Mouse (Mus musculus): ENCODE measurements around the gene Cfap61. TPM values are rescaled to one million over a fixed set of nuclear protein-coding genes. Genes with fewer than 3 reads are reported as not detected.

Gene Cfap61
- polyA plus RNA-seq, 1 experiment = 0.33 TPM

GRCm38 (mm10) chr2:146172106-146172505 is 237.5 kb downstream of the Cfap61 start:
- Histone ChIP-seq H3K27ac (ENCODE audit: insufficient read depth, low read length) (no peak overlapping the region), H3K4me3 (ENCODE audit: insufficient read depth, low read length) (no peak overlapping the region), H3K4me1 (ENCODE audit: control insufficient read depth, insufficient read depth, low read length) (no peaks in the 10 kb centered on the region)
- TF ChIP-seq POLR2A (IDR thresholded peaks at IDR 0.05; ENCODE audit: low read depth, low read length) = no peak
- TF ChIP-seq CTCF (IDR thresholded peaks at IDR 0.05; ENCODE audit: borderline replicate concordance, insufficient read depth, low read length) = no peak

GRCm38 (mm10) chr2:146174173-146174572 is 239.6 kb downstream of the Cfap61 start:
- no peak overlapping the region for H3K27ac ChIP-seq (ENCODE audit: insufficient read depth, low read length)
- H3K4me3 ChIP-seq (ENCODE audit: insufficient read depth, low read length) = no peak overlapping the region
- TF ChIP-seq CTCF (IDR thresholded peaks at IDR 0.05; ENCODE audit: borderline replicate concordance, insufficient read depth, low read length) = no peak
- TF ChIP-seq POLR2A (IDR thresholded peaks at IDR 0.05; ENCODE audit: low read depth, low read length) = no peak
- no peaks in the 10 kb centered on the region for H3K4me1 ChIP-seq (ENCODE audit: control insufficient read depth, insufficient read depth, low read length)

GRCm38 (mm10) chr2:146178718-146179117 is 244.1 kb downstream of the Cfap61 start:
- Histone ChIP-seq H3K4me3 (ENCODE audit: insufficient read depth, low read length) (no peak overlapping the region), H3K4me1 (ENCODE audit: control insufficient read depth, insufficient read depth, low read length) (no peaks in the 10 kb centered on the region), H3K27ac (ENCODE audit: insufficient read depth, low read length) (no peak overlapping the region)
- TF ChIP-seq POLR2A (IDR thresholded peaks at IDR 0.05; ENCODE audit: low read depth, low read length) (no peak), CTCF (IDR thresholded peaks at IDR 0.05; ENCODE audit: borderline replicate concordance, insufficient read depth, low read length) (no peak)

DNA sequence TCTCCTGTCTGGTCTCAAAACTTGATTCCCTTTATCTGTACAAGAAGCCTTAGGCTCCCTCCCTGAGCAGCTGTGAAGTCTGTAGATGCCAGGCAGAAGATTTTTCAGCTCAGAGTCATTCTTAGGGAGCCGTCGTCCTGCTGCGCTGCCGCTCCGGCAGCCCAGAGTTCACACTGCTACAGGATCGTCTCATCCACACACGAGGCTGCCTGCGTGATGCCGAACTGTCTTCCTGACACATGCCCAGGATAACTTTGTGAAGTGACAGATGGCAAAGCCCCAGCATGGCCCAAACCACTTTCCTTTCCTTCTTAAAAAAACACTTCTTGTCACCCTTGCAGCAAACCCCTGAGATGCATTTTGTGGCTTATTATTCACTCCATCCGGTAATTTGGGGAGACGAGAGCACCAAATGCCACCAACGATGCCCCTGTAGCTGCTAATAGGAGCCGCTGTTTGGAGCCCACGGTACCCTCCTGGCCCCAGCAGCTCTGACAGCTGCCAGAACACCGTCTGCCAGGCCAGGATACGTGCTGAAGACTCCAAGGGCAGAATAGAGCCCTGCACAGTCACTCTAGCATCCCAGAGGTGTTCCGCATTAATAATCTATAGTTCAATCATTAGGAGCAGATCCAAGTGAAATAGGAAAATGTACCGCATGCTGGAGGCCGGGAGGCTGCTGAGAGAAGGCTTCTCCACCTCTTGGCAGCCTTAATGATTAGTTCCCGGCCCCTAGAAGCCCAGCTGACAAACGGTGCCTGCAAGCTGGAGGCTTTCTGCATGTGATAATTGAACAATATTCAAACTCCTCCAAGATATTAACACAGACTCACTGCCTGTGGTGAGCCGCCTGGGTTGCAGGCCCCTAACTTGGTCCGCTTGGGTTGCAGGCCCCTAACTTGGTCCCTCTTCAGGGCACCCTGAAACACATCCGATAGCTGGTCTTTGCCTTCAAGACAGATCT is 249.5 kb downstream of the Cfap61 start:
- no peak for TF ChIP-seq CTCF (IDR thresholded peaks at IDR 0.05; ENCODE audit: borderline replicate concordance, insufficient read depth, low read length)
- TF ChIP-seq POLR2A (IDR thresholded peaks at IDR 0.05; ENCODE audit: low read depth, low read length) = no peak
- no peak overlapping the region for H3K27ac ChIP-seq (ENCODE audit: insufficient read depth, low read length)
- no peak overlapping the region for H3K4me3 ChIP-seq (ENCODE audit: insufficient read depth, low read length)
- H3K4me1 ChIP-seq (ENCODE audit: control insufficient read depth, insufficient read depth, low read length) = no peaks in the 10 kb centered on the region

DNA sequence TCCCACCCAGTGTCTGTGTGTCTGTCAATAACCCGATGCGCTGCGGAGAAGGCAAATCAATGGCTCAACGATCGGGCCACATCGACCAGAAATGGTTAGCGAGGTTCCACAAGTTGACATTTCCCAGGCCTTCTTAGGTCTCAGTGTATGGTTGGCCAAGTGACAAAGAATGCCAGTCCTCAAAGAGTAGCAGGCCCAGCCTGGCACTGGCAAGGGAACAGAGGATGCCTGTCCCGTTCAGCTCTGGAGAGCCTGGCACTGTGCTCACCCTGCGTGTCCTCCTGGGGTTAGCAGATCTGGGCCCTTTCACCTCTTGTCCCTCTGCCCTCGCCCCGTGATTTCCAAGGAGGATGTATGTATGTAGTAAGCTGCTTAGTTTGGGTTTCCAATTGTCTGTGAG is 261.5 kb downstream of the Cfap61 start:
- no peak overlapping the region for H3K27ac ChIP-seq (ENCODE audit: insufficient read depth, low read length)
- TF ChIP-seq POLR2A (IDR thresholded peaks at IDR 0.05; ENCODE audit: low read depth, low read length) = no peak
- no peak for TF ChIP-seq CTCF (IDR thresholded peaks at IDR 0.05; ENCODE audit: borderline replicate concordance, insufficient read depth, low read length)
- no peak overlapping the region for H3K4me3 ChIP-seq (ENCODE audit: insufficient read depth, low read length)
- H3K4me1 ChIP-seq (ENCODE audit: control insufficient read depth, insufficient read depth, low read length) = no peaks in the 10 kb centered on the region

- Histone ChIP-seq H3K4me3 (ENCODE audit: insufficient read depth, low read length) (no peak overlapping the region), H3K4me1 (ENCODE audit: control insufficient read depth, insufficient read depth, low read length) (no peaks in the 10 kb centered on the region), H3K27ac (ENCODE audit: insufficient read depth, low read length) (no peak overlapping the region)
- no peak for TF ChIP-seq CTCF (IDR thresholded peaks at IDR 0.05; ENCODE audit: borderline replicate concordance, insufficient read depth, low read length)
- TF ChIP-seq POLR2A (IDR thresholded peaks at IDR 0.05; ENCODE audit: low read depth, low read length) = no peak
Observed at GRCm38 (mm10) chr2:146197947-146198346, 263.4 kb downstream of the Cfap61 start.

DNA sequence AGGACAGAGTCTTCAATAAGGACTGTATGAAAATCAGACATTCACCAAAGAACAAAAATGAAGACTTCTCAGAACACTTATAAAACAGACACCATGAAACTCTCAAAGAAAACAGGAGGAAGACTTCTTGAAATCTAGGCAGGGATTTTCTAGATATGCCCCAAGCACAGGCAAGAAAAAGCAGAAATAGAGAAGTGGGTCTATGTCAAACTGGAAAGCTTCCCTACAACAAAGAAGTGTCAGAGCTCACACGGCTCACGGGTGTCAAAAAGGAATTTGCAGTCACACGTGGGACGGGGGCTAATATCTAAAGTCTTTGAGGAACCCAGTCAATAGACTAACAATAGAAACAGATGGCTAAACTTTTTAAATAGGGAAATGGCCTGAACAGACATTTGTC is 276.4 kb downstream of the Cfap61 start:
- Histone ChIP-seq H3K27ac (ENCODE audit: insufficient read depth, low read length) (no peak overlapping the region), H3K4me1 (ENCODE audit: control insufficient read depth, insufficient read depth, low read length) (no peaks in the 10 kb centered on the region), H3K4me3 (ENCODE audit: insufficient read depth, low read length) (no peak overlapping the region)
- TF ChIP-seq CTCF (IDR thresholded peaks at IDR 0.05; ENCODE audit: borderline replicate concordance, insufficient read depth, low read length) = no peak
- no peak for TF ChIP-seq POLR2A (IDR thresholded peaks at IDR 0.05; ENCODE audit: low read depth, low read length)

DNA sequence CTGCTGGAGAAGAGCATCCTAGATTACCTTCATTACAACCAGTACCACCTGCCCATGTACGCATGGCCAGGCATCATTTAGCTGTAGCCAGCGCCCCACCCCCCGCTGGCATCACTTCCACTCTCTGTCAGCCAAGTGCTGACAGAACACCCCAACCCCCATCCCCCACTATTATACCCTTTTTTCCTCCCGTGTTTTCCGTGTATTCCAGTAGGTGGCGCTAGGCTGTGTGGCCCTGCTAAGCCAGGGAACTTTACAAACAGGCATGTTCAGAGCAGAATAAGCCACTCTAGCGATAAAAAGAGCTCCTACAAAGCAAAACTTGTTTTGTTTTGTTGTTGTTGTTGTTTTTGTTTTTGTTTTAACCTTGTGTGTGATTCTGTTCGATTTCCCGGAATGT is 280.1 kb downstream of the Cfap61 start:
- TF ChIP-seq POLR2A (IDR thresholded peaks at IDR 0.05; ENCODE audit: low read depth, low read length) = no peak
- peak; percentile 70; the same call in 1 of the 2 replicates for TF ChIP-seq CTCF (IDR thresholded peaks at IDR 0.05; ENCODE audit: borderline replicate concordance, insufficient read depth, low read length)
- no peak overlapping the region for H3K27ac ChIP-seq (ENCODE audit: insufficient read depth, low read length)

DNA sequence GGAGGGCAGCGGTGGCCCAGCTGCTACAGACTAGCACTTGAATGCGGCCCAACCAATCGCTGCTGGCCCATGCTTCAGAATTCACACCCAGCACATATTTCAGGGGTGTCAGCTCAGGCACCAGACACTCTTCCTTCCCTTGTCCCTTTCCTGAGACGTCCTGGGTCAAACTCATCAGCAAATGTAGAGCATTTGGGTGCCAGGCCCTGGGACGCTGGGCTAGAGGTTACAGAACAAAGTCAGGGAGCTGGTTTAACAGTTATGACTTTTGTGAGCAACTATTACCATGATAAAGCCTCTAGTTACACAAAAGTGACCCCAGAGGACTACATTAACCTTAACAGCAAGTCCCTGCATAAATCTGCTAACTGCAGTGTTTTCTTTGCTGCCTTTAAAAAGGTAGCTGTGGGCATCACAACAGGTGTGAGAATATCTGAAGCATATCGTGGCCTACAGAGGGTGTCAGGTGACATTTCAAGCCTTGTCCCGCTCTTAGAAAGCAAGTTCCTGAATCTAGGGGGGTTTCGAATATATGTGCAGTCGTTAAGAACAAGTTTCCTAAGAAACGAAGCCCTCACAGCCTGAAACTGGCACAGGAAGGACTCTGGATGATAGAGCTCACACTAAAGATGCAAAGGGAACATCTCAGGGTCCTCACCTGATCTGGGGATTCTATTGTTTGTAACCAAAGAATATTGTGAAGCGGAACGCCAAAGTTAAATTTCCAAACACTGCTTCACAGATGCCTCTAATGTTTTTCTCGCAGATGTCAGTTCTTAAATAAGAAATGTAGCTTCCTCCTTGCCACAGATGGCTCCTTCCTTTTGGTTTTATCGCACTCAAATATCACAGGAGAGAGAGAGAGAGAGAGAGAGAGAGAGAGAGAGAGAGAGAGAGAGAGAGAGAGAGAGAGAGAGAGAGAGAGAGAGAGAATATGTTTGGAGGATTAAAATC is 281.8 kb downstream of the Cfap61 start:
- no peaks in the 10 kb centered on the region; the same call in 1 of the 2 replicates for H3K4me1 ChIP-seq (ENCODE audit: control insufficient read depth, insufficient read depth, low read length)
- no peak overlapping the region for H3K4me3 ChIP-seq (ENCODE audit: insufficient read depth, low read length)
- TF ChIP-seq POLR2A (IDR thresholded peaks at IDR 0.05; ENCODE audit: low read depth, low read length) (no peak), CTCF (IDR thresholded peaks at IDR 0.05; ENCODE audit: borderline replicate concordance, insufficient read depth, low read length) (no peak)
- no peak overlapping the region for H3K27ac ChIP-seq (ENCODE audit: insufficient read depth, low read length)

More for the DNA sequence above, 280.1 kb downstream of the Cfap61 start:
- H3K4me3 ChIP-seq (ENCODE audit: insufficient read depth, low read length) = no peak overlapping the region
- no peaks in the 10 kb centered on the region for H3K4me1 ChIP-seq (ENCODE audit: control insufficient read depth, insufficient read depth, low read length)

Data from embryonic fibroblast, embryonic 13.5 days (primary cell).